Mouse (Mus musculus) CH12.LX (cell line): ENCODE results near the gene Serpina1a. TPM values are rescaled to one million over a fixed set of nuclear protein-coding genes. Genes with fewer than 3 reads are reported as not detected.
"Not testable (repeated sequence)": the region's sequence is repeated elsewhere in the genome, so short reads cannot be mapped to it uniquely, and the experiment has no call there.

ENCODE experiments used
- DNase-seq: peaks from one replicate; pipeline ENCODE4 v3.0.0-alpha.2; 2013; ENCODE audit errors: extremely low read depth
- H3K27ac ChIP-seq: 2 replicates; pipeline ENCODE4 v1.5.1; 2012; ENCODE audit warnings: low read depth, mild to moderate bottlenecking, control low read depth, moderate library complexity; ENCODE audit not compliant: insufficient read depth
- H3K27me3 ChIP-seq: replicated peaks from 2 replicates; pipeline ENCODE3; 2012; ENCODE audit warnings: inconsistent platforms
- H3K36me3 ChIP-seq, 2 experiments: replicated peaks in 1 of 2; 2 replicates each; pipeline versions ENCODE3 to v1.6.1; 2012; ENCODE audit warnings: inconsistent platforms in 1 of 2, low read length in 1 of 2, mild to moderate bottlenecking in 1 of 2, mixed read lengths in 1 of 2, moderate library complexity in 1 of 2; ENCODE audit not compliant: control insufficient read depth in 1 of 2, insufficient read depth in 1 of 2
- H3K4me1 ChIP-seq, 2 experiments: 2 replicates each; pipeline ENCODE4 v1.6.1; 2012; ENCODE audit warnings: inconsistent platforms in 1 of 2, moderate library complexity in 1 of 2; ENCODE audit not compliant: insufficient read depth in 2 of 2, control insufficient read depth in 1 of 2
- H3K4me2 ChIP-seq: 2 replicates; pipeline ENCODE4 v1.6.1; 2012; ENCODE audit warnings: low read depth, mild to moderate bottlenecking, control low read depth; ENCODE audit not compliant: poor library complexity, insufficient read depth, severe bottlenecking
- H3K4me3 ChIP-seq, 3 experiments: fragments of 150-350 bp in 1 of 3; sonication (generic) in 1 of 3; replicated peaks in 1 of 3; 2 replicates each; pipeline versions ENCODE3 to v1.5.1; 2011 to 2012; ENCODE audit warnings: low read depth in 2 of 3, low read length in 2 of 3, mild to moderate bottlenecking in 2 of 3, moderate library complexity in 2 of 3, control low read depth in 1 of 3, improper control_type of control experiment in 1 of 3, inconsistent platforms in 1 of 3, mixed read lengths in 1 of 3; ENCODE audit not compliant: poor library complexity in 1 of 3
- H3K79me2 ChIP-seq: replicated peaks from 2 replicates; pipeline ENCODE4 v1.6.1; 2012; ENCODE audit warnings: mild to moderate bottlenecking, moderate library complexity; ENCODE audit not compliant: control insufficient read depth, poor library complexity, insufficient read depth, severe bottlenecking; ENCODE audit errors: extremely low read depth
- H3K9ac ChIP-seq: 2 replicates; pipeline ENCODE4 v1.6.1; 2012; ENCODE audit warnings: low read depth, mild to moderate bottlenecking, control low read depth, moderate library complexity; ENCODE audit not compliant: insufficient read depth
- H3K9me3 ChIP-seq: replicated peaks from 2 replicates; pipeline ENCODE3; 2012; ENCODE audit warnings: low read length, inconsistent platforms, mixed read lengths
- dilution Hi-C: fragments of 300-500 bp; cut with MboI; formaldehyde crosslinking; loops from 2 replicates; pipeline ENCODE4 v1.14.3; 2020; ENCODE audit warnings: low sequenced_read_pairs; ENCODE audit not compliant: extremely low pct_unique_long_range_greater_than_20kb, extremely low pct_ligation_motif_present
- in situ Hi-C: fragments of 300-500 bp; cut with MboI; formaldehyde crosslinking; loops from 3 replicates; pipeline ENCODE4 v1.14.3; 2019; ENCODE audit warnings: low sequenced_read_pairs, low pct_ligation_motif_present, low pct_unique_long_range_greater_than_20kb, mixed read lengths
- polyA plus RNA-seq: library from polyadenylated mRNA; unstranded; fragments of >175 nt; gene quantifications from 2 replicates; pipeline ENCODE4 v1.2.1, GENCODE M21; 2012; ENCODE audit warnings: low read depth; ENCODE audit not compliant: insufficient read length
- total RNA-seq, 2 experiments: library from RNA; depleted of rRNA; stranded (reverse); fragments of 300-350 nt in 1 of 2; fragments of >200 nt in 1 of 2; gene quantifications; 2 replicates each; pipeline ENCODE4 v1.2.3; 2012 to 2014

The Serpina1a gene
- total and polyA plus RNA-seq, 3 experiments: not detected

DNA sequence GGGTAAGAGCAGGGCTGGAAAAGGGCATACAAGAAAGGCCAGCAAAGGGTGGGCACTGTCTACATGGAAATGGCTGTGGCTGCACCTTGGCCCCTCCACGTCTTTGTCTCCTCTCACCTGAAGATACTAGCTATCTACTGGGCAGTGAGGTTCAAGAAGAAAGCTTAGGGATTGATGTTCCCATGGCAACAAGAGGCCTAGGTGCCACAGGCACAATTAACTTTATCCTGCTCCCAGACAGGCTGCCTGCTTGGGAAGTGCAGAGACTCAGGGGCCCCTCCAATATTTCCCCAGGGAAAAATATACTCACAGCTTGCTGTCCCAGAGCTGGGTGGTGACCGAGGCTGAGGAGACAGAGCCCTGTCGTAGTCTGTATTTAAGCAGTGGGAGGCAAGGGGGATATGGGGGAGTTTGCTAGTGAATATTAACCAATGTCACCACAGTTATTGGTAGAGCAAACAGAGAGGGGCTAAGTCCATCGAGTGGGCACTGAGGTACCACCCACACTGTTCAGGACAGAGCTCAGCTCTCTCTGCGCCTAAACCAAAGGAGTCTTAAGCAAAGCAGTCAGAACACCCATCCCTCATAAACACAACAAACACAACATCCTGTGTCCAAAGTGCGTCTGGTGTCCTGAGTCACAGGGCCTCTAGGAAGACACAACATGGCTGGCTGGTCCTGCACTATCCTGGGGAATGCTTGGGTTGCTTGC lies 35.5 kb downstream of the Serpina1a start:
- H3K79me2 ChIP-seq, H3K27me3 ChIP-seq, H3K36me3 ChIP-seq, H3K4me3 ChIP-seq, dilution Hi-C loops, H3K4me2 ChIP-seq, H3K27ac ChIP-seq, in situ Hi-C loops, H3K9ac ChIP-seq, H3K4me1 ChIP-seq, DNase-seq, H3K9me3 ChIP-seq: not testable (repeated sequence)

- H3K4me3 ChIP-seq, H3K27ac ChIP-seq, DNase-seq, in situ Hi-C loops, H3K36me3 ChIP-seq, H3K79me2 ChIP-seq, dilution Hi-C loops, H3K4me2 ChIP-seq, H3K9ac ChIP-seq, H3K27me3 ChIP-seq, H3K4me1 ChIP-seq, H3K9me3 ChIP-seq: not testable (repeated sequence)
Measured at GRCm38 (mm10) chr12:103823826-103824225, 39.5 kb downstream of the Serpina1a start.

Other genes starting within 250 kb of the Serpina1a start
- not detected in 2 replicates for gene Serpina10, start 232.1 kb downstream of the Serpina1a start, total RNA-seq (2012; rRNA removed)
- not detected in 2 replicates for gene Serpina10, start 232.1 kb downstream of the Serpina1a start, total RNA-seq (2014; rRNA removed)
- not detected in 2 replicates for gene Serpina10, start 232.1 kb downstream of the Serpina1a start, polyA plus RNA-seq
- not detected in 2 replicates for gene Serpina6, start 206.3 kb downstream of the Serpina1a start, total RNA-seq (2012; rRNA removed)
- gene Serpina6, start 206.3 kb downstream of the Serpina1a start, total RNA-seq (2014; rRNA removed): not detected in 2 replicates
- gene Serpina6, start 206.3 kb downstream of the Serpina1a start, polyA plus RNA-seq: not detected in 2 replicates
- not detected in 2 replicates for gene Serpina16, start 187.4 kb downstream of the Serpina1a start, total RNA-seq (2012; rRNA removed)
- gene Serpina16, start 187.4 kb downstream of the Serpina1a start, total RNA-seq (2014; rRNA removed): not detected in 2 replicates
- not detected in 2 replicates for gene Serpina16, start 187.4 kb downstream of the Serpina1a start, polyA plus RNA-seq
- gene Serpina1f, start 168.0 kb downstream of the Serpina1a start, total RNA-seq (2012; rRNA removed): not detected in 2 replicates
- not detected in 2 replicates for gene Serpina1f, start 168.0 kb downstream of the Serpina1a start, total RNA-seq (2014; rRNA removed)
- not detected in 2 replicates for gene Serpina1f, start 168.0 kb downstream of the Serpina1a start, polyA plus RNA-seq
- not detected in 2 replicates for gene Serpina1d, start 90.0 kb downstream of the Serpina1a start, total RNA-seq (2012; rRNA removed)
- not detected in 2 replicates for gene Serpina1d, start 90.0 kb downstream of the Serpina1a start, total RNA-seq (2014; rRNA removed)
- gene Serpina1d, start 90.0 kb downstream of the Serpina1a start, polyA plus RNA-seq: not detected in 2 replicates
- gene Serpina1b, start 33.2 kb downstream of the Serpina1a start, total RNA-seq (2012; rRNA removed): 0.08 TPM in 1 of 2 replicates, not detected in the other
- not detected in 2 replicates for gene Serpina1b, start 33.2 kb downstream of the Serpina1a start, total RNA-seq (2014; rRNA removed)
- gene Serpina1b, start 33.2 kb downstream of the Serpina1a start, polyA plus RNA-seq: not detected in 2 replicates
- gene Serpina1c, start 41.3 kb upstream of the Serpina1a start, total RNA-seq (2012; rRNA removed): not detected in 2 replicates
- not detected in 2 replicates for gene Serpina1c, start 41.3 kb upstream of the Serpina1a start, total RNA-seq (2014; rRNA removed)
- gene Serpina1c, start 41.3 kb upstream of the Serpina1a start, polyA plus RNA-seq: not detected in 2 replicates
- gene Serpina1e, start 95.4 kb upstream of the Serpina1a start, total RNA-seq (2012; rRNA removed): not detected in 2 replicates
- not detected in 2 replicates for gene Serpina1e, start 95.4 kb upstream of the Serpina1a start, total RNA-seq (2014; rRNA removed)
- gene Serpina1e, start 95.4 kb upstream of the Serpina1a start, polyA plus RNA-seq: not detected in 2 replicates
- 0.34 TPM in 2 replicates for gene Serpina11, start 126.4 kb upstream of the Serpina1a start, total RNA-seq (2012; rRNA removed)
- 0.43 and 0.50 TPM in 2 replicates for gene Serpina11, start 126.4 kb upstream of the Serpina1a start, total RNA-seq (2014; rRNA removed)
- gene Serpina11, start 126.4 kb upstream of the Serpina1a start, polyA plus RNA-seq: 0.27 and 0.45 TPM in 2 replicates
- 0.08 and 0.13 TPM in 2 replicates for gene Serpina9, start 150.2 kb upstream of the Serpina1a start, total RNA-seq (2012; rRNA removed)
- 0.36 and 0.42 TPM in 2 replicates for gene Serpina9, start 150.2 kb upstream of the Serpina1a start, total RNA-seq (2014; rRNA removed)
- gene Serpina9, start 150.2 kb upstream of the Serpina1a start, polyA plus RNA-seq: 0.23 TPM in 1 of 2 replicates, not detected in the other
- gene Serpina12, start 180.9 kb upstream of the Serpina1a start, total RNA-seq (2012; rRNA removed): not detected in 2 replicates
- not detected in 2 replicates for gene Serpina12, start 180.9 kb upstream of the Serpina1a start, total RNA-seq (2014; rRNA removed)
- gene Serpina12, start 180.9 kb upstream of the Serpina1a start, polyA plus RNA-seq: 0.08 and 0.09 TPM in 2 replicates
- gene Serpina5, start 237.6 kb upstream of the Serpina1a start, total RNA-seq (2012; rRNA removed): not detected in 2 replicates
- not detected in 2 replicates for gene Serpina5, start 237.6 kb upstream of the Serpina1a start, total RNA-seq (2014; rRNA removed)
- gene Serpina5, start 237.6 kb upstream of the Serpina1a start, polyA plus RNA-seq: not detected in 2 replicates
- not detected in 2 replicates for gene Serpina3a, start 249.2 kb upstream of the Serpina1a start, total RNA-seq (2012; rRNA removed)
- gene Serpina3a, start 249.2 kb upstream of the Serpina1a start, total RNA-seq (2014; rRNA removed): not detected in 2 replicates
- gene Serpina3a, start 249.2 kb upstream of the Serpina1a start, polyA plus RNA-seq: not detected in 2 replicates